Mouse (Mus musculus): ENCODE measurements around the gene Akr7a5. TPM values are rescaled to one million over a fixed set of nuclear protein-coding genes. Genes with fewer than 3 reads are reported as not detected.
A peak's percentile ranks its signal among the peaks of the same experiment; 100 is the strongest.

Gene Akr7a5
- total RNA-seq, 2 experiments from 2014 or later: 28.2 to 29.7 TPM

- DNase-seq (ENCODE audit: low spot score in 2 of 2): peak in 1 of 2 experiments; percentile 48
These were observed 13.0 kb upstream of the Akr7a5 start for GRCm38 (mm10) chr4:139297566-139297965.

- no peak for DNase-seq (ENCODE audit: low spot score in 2 of 2)
These were observed 11.7 kb upstream of the Akr7a5 start for GRCm38 (mm10) chr4:139298671-139299366.

DNA sequence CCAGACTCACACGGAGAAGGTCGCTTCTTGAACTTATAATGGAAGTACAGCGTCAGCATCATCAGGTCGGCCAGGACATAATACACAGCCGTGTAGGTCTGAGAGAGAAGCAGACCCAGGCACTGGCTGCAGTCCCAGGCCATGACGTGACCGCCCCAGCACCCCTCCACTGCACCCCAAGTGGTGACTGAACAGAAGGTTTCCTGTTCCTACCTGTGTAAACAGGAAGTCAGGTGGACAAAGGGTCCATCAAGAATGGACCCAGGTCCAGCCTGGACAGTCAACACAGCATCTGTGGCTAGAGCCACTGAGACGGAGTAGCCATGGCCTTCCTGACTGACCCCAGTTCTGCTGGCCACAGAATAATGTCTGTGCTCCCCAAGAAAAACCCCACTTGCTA lies 8.8 kb upstream of the Akr7a5 start:
- no peak for DNase-seq (ENCODE audit: low spot score in 2 of 2)

GRCm38 (mm10) chr4:139302241-139302640 lies 8.3 kb upstream of the Akr7a5 start:
- DNase-seq (ENCODE audit: low spot score in 2 of 2): no peak

GRCm38 (mm10) chr4:139305521-139305920 lies 5.0 kb upstream of the Akr7a5 start:
- no peak for DNase-seq (ENCODE audit: low spot score in 2 of 2)

DNA sequence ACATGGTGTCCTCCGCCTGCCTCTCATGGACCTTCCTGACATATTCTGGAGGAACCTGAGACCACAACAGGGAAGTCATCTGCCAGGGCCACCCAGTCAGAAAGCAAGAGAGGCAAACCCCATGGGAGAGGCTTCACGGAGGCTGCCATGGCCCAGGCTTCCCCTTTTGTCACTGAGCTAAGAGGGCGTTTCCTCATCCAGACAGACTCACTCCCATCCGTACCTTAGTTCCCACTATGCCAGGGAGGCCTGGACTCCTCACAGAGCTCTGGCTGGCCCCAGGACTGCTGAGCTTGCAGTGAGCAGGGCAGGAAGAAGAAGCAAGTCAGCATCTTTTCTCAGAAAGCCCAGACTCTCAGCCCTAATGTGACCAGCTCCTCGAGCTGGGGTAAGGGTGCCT lies 2.6 kb upstream of the Akr7a5 start:
- no peak for DNase-seq (ENCODE audit: low spot score in 2 of 2)

DNA sequence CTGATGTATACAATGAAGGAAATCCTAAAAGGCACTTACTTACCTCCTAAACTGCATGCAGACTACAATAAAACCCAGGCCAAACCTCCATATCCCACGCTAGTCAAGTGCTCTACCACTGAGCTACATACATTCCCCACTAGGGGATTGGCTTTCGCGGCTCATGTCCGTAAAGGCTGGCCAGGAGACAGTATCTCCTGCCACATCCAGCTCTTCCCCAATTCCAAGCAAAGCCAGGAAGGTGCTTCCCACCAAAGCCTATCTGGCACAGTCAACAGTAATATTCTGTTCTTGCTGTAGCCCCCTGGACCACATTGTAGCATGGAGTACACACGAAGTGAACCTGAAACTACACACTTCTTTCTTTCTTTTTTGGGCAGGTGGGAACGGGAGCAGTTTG lies 893 bp upstream of the Akr7a5 start:
- peak in 1 of 2 experiments; percentile 4 for DNase-seq (ENCODE audit: low spot score in 2 of 2)

GRCm38 (mm10) chr4:139310899-139311701 lies 556 bp downstream of the Akr7a5 start:
- no peak for DNase-seq (ENCODE audit: low spot score in 2 of 2)

GRCm38 (mm10) chr4:139311707-139312106 lies 1.2 kb downstream of the Akr7a5 start:
- no peak for DNase-seq (ENCODE audit: low spot score in 2 of 2)

GRCm38 (mm10) chr4:139312632-139313031 lies 2.1 kb downstream of the Akr7a5 start:
- DNase-seq (ENCODE audit: low spot score in 2 of 2): no peak

GRCm38 (mm10) chr4:139318449-139318848 lies 7.9 kb downstream of the Akr7a5 start:
- no peak for DNase-seq (ENCODE audit: low spot score in 2 of 2)

DNA sequence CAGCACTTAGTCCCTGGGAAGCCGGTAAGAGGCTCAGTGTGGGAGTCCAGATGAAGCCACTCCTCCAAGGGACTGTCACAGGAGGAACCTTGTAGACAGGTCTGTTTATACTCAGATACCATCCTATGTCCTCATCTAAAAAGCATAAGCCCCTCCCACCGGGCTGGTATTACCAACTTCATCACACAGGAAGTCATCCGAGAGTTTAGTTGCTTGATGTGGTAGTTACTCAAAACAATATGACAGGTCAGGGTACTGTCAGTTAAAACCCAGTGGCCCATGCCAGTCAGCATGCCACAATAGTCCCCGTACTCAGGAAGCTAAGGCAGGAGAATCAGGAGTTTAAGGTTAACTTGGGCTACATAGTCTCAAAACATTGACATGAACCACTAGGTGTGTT lies 9.2 kb downstream of the Akr7a5 start:
- DNase-seq (ENCODE audit: low spot score in 2 of 2): no peak

- DNase-seq (ENCODE audit: low spot score in 2 of 2): peak in 1 of 2 experiments; percentile 28
These were observed 20.1 kb downstream of the Akr7a5 start for GRCm38 (mm10) chr4:139330605-139331004.

DNA sequence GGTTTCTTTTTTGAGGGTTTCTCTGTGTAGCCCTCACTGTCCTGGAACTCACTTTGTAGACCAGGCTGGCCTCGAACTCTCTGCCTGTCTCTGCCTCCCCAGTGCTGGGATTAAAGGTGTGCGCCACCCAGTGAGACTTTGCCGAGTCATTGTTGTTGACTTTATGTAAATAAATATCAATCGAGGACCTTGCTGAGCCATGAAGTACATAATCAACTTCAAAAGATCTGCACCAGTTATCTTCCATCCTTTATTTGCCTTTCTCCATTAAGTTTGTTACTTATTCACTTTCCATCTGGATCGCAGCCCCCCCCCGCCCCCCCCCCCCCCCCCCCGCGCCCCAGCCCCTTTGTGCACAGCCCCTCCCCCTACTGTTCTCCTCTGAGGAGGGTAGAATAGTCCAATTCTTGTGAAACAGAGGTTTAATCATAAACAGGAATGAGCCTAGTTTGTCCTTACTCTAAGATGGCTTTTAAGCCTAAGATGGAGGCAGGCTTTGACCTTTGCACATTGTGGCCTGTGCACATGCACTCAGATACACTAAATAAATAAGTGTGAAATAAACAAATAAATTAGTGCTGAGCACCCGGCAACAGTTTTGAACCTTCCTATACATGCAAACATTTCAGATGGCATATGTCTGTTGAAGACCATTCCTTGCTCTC lies 24.2 kb downstream of the Akr7a5 start:
- no peak for DNase-seq (ENCODE audit: low spot score in 2 of 2)

DNA sequence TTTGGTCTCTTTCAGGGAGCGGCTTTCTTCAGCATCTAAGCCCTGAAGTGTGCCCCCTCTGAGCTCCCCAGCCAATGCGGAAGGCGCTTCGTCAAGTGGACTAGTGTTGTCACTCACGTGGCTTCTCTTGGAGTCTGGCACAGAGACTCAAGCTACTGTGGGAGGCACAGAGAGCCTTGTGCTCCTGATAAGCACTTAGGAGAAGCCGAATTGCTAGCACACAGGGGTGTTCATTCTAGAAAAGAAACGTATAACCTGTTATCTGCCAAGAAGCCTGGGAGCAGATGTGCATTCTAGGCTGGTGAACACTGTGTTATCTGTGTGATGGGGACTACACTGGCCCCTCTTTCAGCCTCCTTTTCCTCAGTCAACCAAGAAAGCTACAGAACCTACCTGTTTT lies 25.0 kb downstream of the Akr7a5 start:
- DNase-seq (ENCODE audit: low spot score in 2 of 2): no peak

DNA sequence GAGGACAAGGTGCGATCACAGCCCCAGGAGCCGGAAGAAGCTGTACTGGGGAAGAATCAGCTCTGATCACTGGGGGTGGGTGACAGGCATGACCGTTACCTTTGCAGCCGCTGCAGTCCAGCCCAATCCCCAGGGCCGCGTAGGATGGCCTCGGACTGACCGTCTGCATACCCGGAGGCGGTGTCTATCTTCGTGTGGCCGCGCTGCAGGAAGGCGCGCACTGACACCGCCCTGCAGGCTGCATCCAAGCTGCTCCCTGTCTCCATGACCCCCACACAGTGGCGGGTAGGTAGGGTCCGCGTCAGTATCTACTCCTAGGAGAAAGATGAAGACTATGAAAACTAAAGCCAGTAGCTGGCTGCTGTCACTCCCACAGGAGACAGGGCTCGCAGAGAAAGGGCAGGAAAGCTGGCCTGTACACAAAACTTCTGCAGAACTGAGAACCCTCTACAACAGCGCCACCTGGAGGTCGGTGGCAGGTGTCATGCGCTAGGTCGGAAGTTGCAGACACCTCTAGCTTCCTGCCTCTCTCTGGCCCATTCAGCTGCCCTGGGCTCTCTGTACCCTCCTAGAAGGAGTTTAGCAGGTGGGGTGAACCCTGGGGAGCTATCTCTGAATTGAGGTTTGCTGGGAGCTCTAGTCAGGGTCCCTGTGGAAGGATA lies 26.4 kb downstream of the Akr7a5 start:
- peak; percentile 54 for DNase-seq (ENCODE audit: low spot score in 2 of 2)

GRCm38 (mm10) chr4:139338145-139338544 lies 27.6 kb downstream of the Akr7a5 start:
- no peak for DNase-seq (ENCODE audit: low spot score in 2 of 2)

DNA sequence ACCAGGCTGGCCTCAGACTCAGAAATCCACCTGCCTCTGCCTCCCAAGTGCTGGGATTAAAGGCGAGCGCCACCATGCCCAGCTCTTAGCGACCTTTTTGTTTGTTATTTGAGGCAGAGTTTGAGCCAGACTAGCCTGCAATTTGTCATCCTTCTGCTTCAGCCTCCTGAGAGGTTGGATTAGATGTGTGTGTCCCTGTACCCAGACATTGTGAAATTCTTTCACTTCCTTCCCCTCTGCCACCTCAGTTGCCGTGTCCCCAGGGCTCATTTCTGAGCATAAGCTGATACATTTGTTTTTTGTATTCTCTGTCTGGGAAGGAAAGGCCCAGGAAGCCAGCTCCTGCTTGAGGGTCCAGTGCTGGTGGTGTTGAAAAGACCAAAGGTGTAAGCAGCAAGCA lies 30.3 kb downstream of the Akr7a5 start:
- no peak for DNase-seq (ENCODE audit: low spot score in 2 of 2)

GRCm38 (mm10) chr4:139341556-139342233 lies 31.2 kb downstream of the Akr7a5 start:
- DNase-seq (ENCODE audit: low spot score in 2 of 2): no peak

DNA sequence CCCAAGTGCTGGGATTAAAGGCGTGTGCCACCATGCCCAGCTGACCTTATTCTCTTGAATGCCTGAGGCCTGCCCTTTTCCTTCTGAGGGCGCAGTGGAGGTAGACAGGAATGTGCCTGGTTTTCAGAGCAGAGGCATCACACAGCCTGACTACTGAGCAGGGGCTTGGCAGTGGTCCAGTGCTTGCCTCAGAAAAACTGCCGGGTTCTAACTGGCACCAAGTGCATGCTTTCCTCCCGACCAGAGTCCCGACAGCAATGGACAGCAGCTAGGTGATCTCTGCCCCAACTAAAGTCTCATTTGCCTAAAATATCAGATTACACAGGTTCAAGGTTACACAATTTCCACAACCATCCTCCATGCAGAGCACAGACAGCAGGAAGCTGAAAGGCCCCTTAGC lies 33.2 kb downstream of the Akr7a5 start:
- DNase-seq (ENCODE audit: low spot score in 2 of 2): peak; percentile 24 to 70
